Mouse (Mus musculus) intestine, postnatal 0 days (tissue): ENCODE data around the gene Dst. TPM values are rescaled to one million over a fixed set of nuclear protein-coding genes. Genes with fewer than 3 reads are reported as not detected.

Experiments used
- ATAC-seq: fragments of 200-750 bp; cut with Nextera tagmentation; 2 replicates; pipeline ENCODE4 v1.8.0; 2017; ENCODE audit warnings: mild to moderate bottlenecking, moderate TSS enrichment, moderate library complexity
- H3K27ac ChIP-seq: fragments of 300-500 bp; sonication (generic); 2 replicates; pipeline ENCODE4 v1.5.1; 2014; ENCODE audit warnings: mild to moderate bottlenecking, low read depth, low read length, moderate library complexity
- H3K27me3 ChIP-seq: fragments of 300-500 bp; sonication (generic); replicated peaks from 2 replicates; pipeline ENCODE4 v1.6.1; 2014; ENCODE audit warnings: low read length, mixed read lengths; ENCODE audit not compliant: control insufficient read depth, insufficient read depth
- H3K36me3 ChIP-seq: fragments of 300-500 bp; sonication (generic); 2 replicates; pipeline ENCODE4 v1.6.1; 2014; ENCODE audit warnings: mild to moderate bottlenecking, moderate library complexity; ENCODE audit not compliant: control insufficient read depth, insufficient read depth
- H3K4me1 ChIP-seq: fragments of 300-500 bp; sonication (generic); replicated peaks from 2 replicates; pipeline ENCODE4 v1.6.1; 2014; ENCODE audit warnings: antibody characterized with exemption, low read length, mixed read lengths; ENCODE audit not compliant: control insufficient read depth, insufficient read depth
- H3K4me2 ChIP-seq: fragments of 300-500 bp; sonication (generic); replicated peaks from 2 replicates; pipeline ENCODE4 v1.6.1; 2014; ENCODE audit warnings: low read depth, mild to moderate bottlenecking, moderate library complexity
- H3K4me3 ChIP-seq: fragments of 300-500 bp; sonication (generic); 2 replicates; pipeline ENCODE4 v1.5.1; 2014; ENCODE audit warnings: low read depth, low read length
- H3K9ac ChIP-seq: fragments of 300-500 bp; sonication (generic); 2 replicates; pipeline ENCODE4 v1.6.1; 2014; ENCODE audit warnings: mild to moderate bottlenecking, low read depth, low read length
- H3K9me3 ChIP-seq: fragments of 300-500 bp; sonication (generic); 2 replicates; pipeline ENCODE4 v1.6.1; 2016; ENCODE audit warnings: mixed run types; ENCODE audit not compliant: control insufficient read depth
- CTCF ChIP-seq: sonication (generic); IDR thresholded peaks from 2 replicates; pipeline ENCODE4 v1.5.1; 2016; ENCODE audit warnings: low read depth, mild to moderate bottlenecking, control low read depth, antibody characterized with exemption, moderate library complexity
- WGBS: fragments of 180-500 bp; shearing (Covaris S2); extraction: QIAGEN DNeasy Blood & Tissue Kit; methylation state at CpG from one replicate; pipeline ENCODE4 v1.1.7; 2014; 5-methylcytosine and 5-hydroxymethylcytosine counted together
- polyA plus RNA-seq: library from polyadenylated mRNA; unstranded; fragments of >200 nt; fragmentation: Nextera tagmentation; extraction: Ambion mirVana; gene quantifications from 2 replicates; pipeline ENCODE4 v1.2.1, GENCODE M21; 2015

Dst gene
- polyA plus RNA-seq, 1 experiment from 2014 or later, result 19.0 TPM

- no peak for TF ChIP-seq CTCF
- WGBS, result 52% methylated on average over 17 of the region's 17 CpGs
- Histone ChIP-seq H3K27ac (no peak overlapping the region), H3K4me3 (no peak overlapping the region), H3K27me3 (no peaks in the 10 kb centered on the region), H3K4me1 (no peaks in the 10 kb centered on the region), H3K36me3 (no peaks in the 10 kb centered on the region), H3K9me3 (no peaks in the 10 kb centered on the region), H3K9ac (no peak overlapping the region), H3K4me2 (peak overlapping the region; percentile 22; the same call in 1 of the 2 replicates)
- 0 out of 2 replicates have a peak, but pooled peaks have one; percentile 51 for ATAC-seq
These were observed 37.1 kb downstream of the Dst start for GRCm38 (mm10) chr1:33944977-33945750.

- H3K4me2 ChIP-seq, result no peak overlapping the region
- H3K27ac ChIP-seq, result no peak overlapping the region
These were observed 37.7 kb downstream of the Dst start for GRCm38 (mm10) chr1:33945756-33946155.

GRCm38 (mm10) chr1:33946601-33947395 is 38.8 kb downstream of the Dst start:
- Histone ChIP-seq H3K9me3 (no peaks in the 10 kb centered on the region), H3K4me2 (no peak overlapping the region), H3K36me3 (no peaks in the 10 kb centered on the region), H3K27ac (no peak overlapping the region), H3K4me3 (no peak overlapping the region), H3K27me3 (no peaks in the 10 kb centered on the region), H3K4me1 (no peaks in the 10 kb centered on the region), H3K9ac (no peak overlapping the region)
- ATAC-seq, result no peak
- TF ChIP-seq CTCF, result no peak
- WGBS, result 76% methylated on average over 12 of the region's 12 CpGs

More at GRCm38 (mm10) chr1:33945756-33946155, 37.7 kb downstream of the Dst start:
- no peaks in the 10 kb centered on the region for H3K4me1 ChIP-seq
- ATAC-seq, result no peak
- H3K27me3 ChIP-seq, result no peaks in the 10 kb centered on the region
- no peak for TF ChIP-seq CTCF
- no peaks in the 10 kb centered on the region for H3K9me3 ChIP-seq
- 88% methylated on average over 6 of the region's 6 CpGs for WGBS
- no peak overlapping the region for H3K4me3 ChIP-seq
- H3K9ac ChIP-seq, result no peak overlapping the region
- H3K36me3 ChIP-seq, result no peaks in the 10 kb centered on the region

GRCm38 (mm10) chr1:33947838-33948237 is 39.8 kb downstream of the Dst start:
- H3K9me3 ChIP-seq, result no peaks in the 10 kb centered on the region
- no peaks in the 10 kb centered on the region for H3K36me3 ChIP-seq
- peak; percentile 14; the same call in 1 of the 2 replicates for TF ChIP-seq CTCF
- H3K27ac ChIP-seq, result no peak overlapping the region
- H3K27me3 ChIP-seq, result no peaks in the 10 kb centered on the region
- H3K4me3 ChIP-seq, result no peak overlapping the region
- no peak overlapping the region for H3K9ac ChIP-seq
- no peak overlapping the region for H3K4me2 ChIP-seq
- ATAC-seq, result no peak
- WGBS, result 69% methylated on average over 6 of the region's 6 CpGs
- H3K4me1 ChIP-seq, result no peaks in the 10 kb centered on the region

- Histone ChIP-seq H3K27me3 (no peaks in the 10 kb centered on the region), H3K4me2 (no peak overlapping the region), H3K4me1 (no peaks in the 10 kb centered on the region), H3K9ac (no peak overlapping the region), H3K27ac (no peak overlapping the region), H3K4me3 (no peak overlapping the region), H3K9me3 (no peaks in the 10 kb centered on the region), H3K36me3 (no peaks in the 10 kb centered on the region)
- ATAC-seq, result no peak
- 86% methylated on average over 5 of the region's 5 CpGs for WGBS
- TF ChIP-seq CTCF, result no peak
These were observed 40.5 kb downstream of the Dst start for GRCm38 (mm10) chr1:33948511-33948910.

GRCm38 (mm10) chr1:33955626-33956025 is 47.6 kb downstream of the Dst start:
- no peak for TF ChIP-seq CTCF
- 94% methylated on average over 6 of the region's 6 CpGs for WGBS
- Histone ChIP-seq H3K9me3 (no peaks in the 10 kb centered on the region), H3K27ac (no peak overlapping the region), H3K27me3 (no peaks in the 10 kb centered on the region), H3K4me2 (no peak overlapping the region), H3K36me3 (no peaks in the 10 kb centered on the region), H3K4me1 (no peaks in the 10 kb centered on the region), H3K9ac (no peak overlapping the region), H3K4me3 (no peak overlapping the region)
- no peak for ATAC-seq
